Mouse (Mus musculus): ENCODE data around the gene Rbms1. TPM values are rescaled to one million over a fixed set of nuclear protein-coding genes. Genes with fewer than 3 reads are reported as not detected.

The Rbms1 gene
- total and polyA plus RNA-seq, 3 experiments = 10.1 to 27.4 TPM; not detected in 1

- no peak for TF ChIP-seq ZNF384 (IDR thresholded peaks at IDR 0.05; ENCODE audit: low read depth, low read length)
- TF ChIP-seq EP300 (IDR thresholded peaks at IDR 0.05; ENCODE audit: low read depth in 1 of 2, low read length in 2 of 2) = no peak
- TF ChIP-seq SMC3 (IDR thresholded peaks at IDR 0.05; ENCODE audit: low read depth, low read length) = no peak
- no peak for TF ChIP-seq ETS1 (IDR thresholded peaks at IDR 0.05; ENCODE audit: low read depth, low read length)
- TF ChIP-seq KAT2A (conservative IDR thresholded peaks at IDR 0.05; ENCODE audit: low read depth, low read length) = no peak
- Histone ChIP-seq H3K79me2 (ENCODE audit: control insufficient read depth, insufficient read depth, low read length, poor library complexity) (no peaks in the 10 kb centered on the region), H3K27me3 (ENCODE audit: control insufficient read depth in 1 of 2, insufficient read depth in 2 of 2, low read length in 2 of 2) (no peaks in the 10 kb centered on the region), H3K9ac (ENCODE audit: control insufficient read depth, low read depth, low read length, poor library complexity, severe bottlenecking) (no peak overlapping the region), H3K36me3 (ENCODE audit: control insufficient read depth in 1 of 2, insufficient read depth in 2 of 2, low read length in 2 of 2) (no peaks in the 10 kb centered on the region), H3K9me3 (replicated peaks; ENCODE audit: insufficient read depth, low read length) (no peaks in the 10 kb centered on the region), H3K4me1 (ENCODE audit: control insufficient read depth in 1 of 2, insufficient read depth in 2 of 2, low read length in 2 of 2) (no peaks in the 10 kb centered on the region), H3K4me3 (ENCODE audit: control insufficient read depth in 1 of 2, insufficient read depth in 1 of 2, low read depth in 2 of 2, low read length in 2 of 2) (no peak overlapping the region), H3K27ac (ENCODE audit: control insufficient read depth, low read depth, low read length) (no peak overlapping the region)
- DNase-seq (ENCODE audit: low read depth, low spot score) = no peak
These were observed 126.8 kb downstream of the Rbms1 start for GRCm38 (mm10) chr2:60836237-60836636.

GRCm38 (mm10) chr2:60834293-60834692 is 128.7 kb downstream of the Rbms1 start:
- no peak for DNase-seq (ENCODE audit: low read depth, low spot score)
- Histone ChIP-seq H3K27ac (ENCODE audit: control insufficient read depth, low read depth, low read length) (no peak overlapping the region), H3K27me3 (ENCODE audit: control insufficient read depth in 1 of 2, insufficient read depth in 2 of 2, low read length in 2 of 2) (no peaks in the 10 kb centered on the region), H3K9ac (ENCODE audit: control insufficient read depth, low read depth, low read length, poor library complexity, severe bottlenecking) (no peak overlapping the region), H3K36me3 (ENCODE audit: control insufficient read depth in 1 of 2, insufficient read depth in 2 of 2, low read length in 2 of 2) (no peaks in the 10 kb centered on the region), H3K4me1 (ENCODE audit: control insufficient read depth in 1 of 2, insufficient read depth in 2 of 2, low read length in 2 of 2) (no peaks in the 10 kb centered on the region), H3K79me2 (ENCODE audit: control insufficient read depth, insufficient read depth, low read length, poor library complexity) (no peaks in the 10 kb centered on the region), H3K4me3 (ENCODE audit: control insufficient read depth in 1 of 2, insufficient read depth in 1 of 2, low read depth in 2 of 2, low read length in 2 of 2) (no peak overlapping the region), H3K9me3 (replicated peaks; ENCODE audit: insufficient read depth, low read length) (no peaks in the 10 kb centered on the region)
- TF ChIP-seq MAZ (IDR thresholded peaks at IDR 0.05; ENCODE audit: low read depth, low read length) = no peak
- TF ChIP-seq USF2 (IDR thresholded peaks at IDR 0.05; ENCODE audit: borderline replicate concordance in 1 of 2, insufficient read depth in 1 of 2, low read depth in 1 of 2, low read length in 2 of 2) = no peak
- TF ChIP-seq CTCF (IDR thresholded peaks at IDR 0.05 in 2 of 3, conservative IDR thresholded peaks at IDR 0.05 in 1 of 3; ENCODE audit: control insufficient read depth in 1 of 3, insufficient read depth in 1 of 3, low read depth in 2 of 3, low read length in 3 of 3, poor library complexity in 1 of 3, severe bottlenecking in 1 of 3) = no peak
- no peak for TF ChIP-seq BHLHE40 (IDR thresholded peaks at IDR 0.05; ENCODE audit: borderline replicate concordance, low read depth, low read length)

- H3K4me3 ChIP-seq (ENCODE audit: control insufficient read depth in 1 of 2, insufficient read depth in 1 of 2, low read depth in 2 of 2, low read length in 2 of 2) = no peak overlapping the region
- DNase-seq (ENCODE audit: low read depth, low spot score) = no peak
- TF ChIP-seq EP300 (IDR thresholded peaks at IDR 0.05; ENCODE audit: low read depth in 1 of 2, low read length in 2 of 2) (no peak), MEF2A (IDR thresholded peaks at IDR 0.05; ENCODE audit: extremely low read depth, insufficient replicate concordance, low read depth, low read length, poor library complexity, severe bottlenecking) (no peak), NRF1 (IDR thresholded peaks at IDR 0.05; ENCODE audit: insufficient read depth, low read depth, low read length, poor library complexity, severe bottlenecking) (no peak), TCF12 (IDR thresholded peaks at IDR 0.05; ENCODE audit: low read depth, low read length) (no peak), POLR2A (IDR thresholded peaks at IDR 0.05; ENCODE audit: control insufficient read depth in 1 of 2, insufficient read depth in 1 of 2, low read depth in 1 of 2, low read length in 2 of 2, poor library complexity in 1 of 2) (no peak), TBP (IDR thresholded peaks at IDR 0.05; ENCODE audit: low read depth, low read length) (no peak), HCFC1 (IDR thresholded peaks at IDR 0.05; ENCODE audit: low read depth, low read length) (no peak), CHD2 (IDR thresholded peaks at IDR 0.05; ENCODE audit: low read length) (no peak), MAZ (IDR thresholded peaks at IDR 0.05; ENCODE audit: low read depth, low read length) (no peak), UBTF (IDR thresholded peaks at IDR 0.05; ENCODE audit: borderline replicate concordance, insufficient read depth, low read depth, low read length) (no peak), CTCF (IDR thresholded peaks at IDR 0.05 in 2 of 3, conservative IDR thresholded peaks at IDR 0.05 in 1 of 3; ENCODE audit: control insufficient read depth in 1 of 3, insufficient read depth in 1 of 3, low read depth in 2 of 3, low read length in 3 of 3, poor library complexity in 1 of 3, severe bottlenecking in 1 of 3) (no peak), USF1 (IDR thresholded peaks at IDR 0.05; ENCODE audit: low read depth, low read length) (no peak), JUND (IDR thresholded peaks at IDR 0.05; ENCODE audit: low read depth, low read length) (no peak), TAL1 (IDR thresholded peaks at IDR 0.05; ENCODE audit: low read length) (no peak), POLR2AphosphoS2 (IDR thresholded peaks at IDR 0.05; ENCODE audit: low read length) (no peak), BHLHE40 (IDR thresholded peaks at IDR 0.05; ENCODE audit: borderline replicate concordance, low read depth, low read length) (no peak), NELFE (IDR thresholded peaks at IDR 0.05; ENCODE audit: low read depth, low read length) (no peak), POLR2AphosphoS5 (IDR thresholded peaks at IDR 0.05; ENCODE audit: borderline replicate concordance, low read depth, low read length) (no peak), ETS1 (IDR thresholded peaks at IDR 0.05; ENCODE audit: low read depth, low read length) (no peak)
- no peaks in the 10 kb centered on the region for H3K27me3 ChIP-seq (ENCODE audit: control insufficient read depth in 1 of 2, insufficient read depth in 2 of 2, low read length in 2 of 2)
- H3K27ac ChIP-seq (ENCODE audit: control insufficient read depth, low read depth, low read length) = no peak overlapping the region
- H3K79me2 ChIP-seq (ENCODE audit: control insufficient read depth, insufficient read depth, low read length, poor library complexity) = no peaks in the 10 kb centered on the region
- H3K36me3 ChIP-seq (ENCODE audit: control insufficient read depth in 1 of 2, insufficient read depth in 2 of 2, low read length in 2 of 2) = no peaks in the 10 kb centered on the region
- no peak overlapping the region for H3K9ac ChIP-seq (ENCODE audit: control insufficient read depth, low read depth, low read length, poor library complexity, severe bottlenecking)
- H3K9me3 ChIP-seq (replicated peaks; ENCODE audit: insufficient read depth, low read length) = no peaks in the 10 kb centered on the region
- no peaks in the 10 kb centered on the region for H3K4me1 ChIP-seq (ENCODE audit: control insufficient read depth in 1 of 2, insufficient read depth in 2 of 2, low read length in 2 of 2)
These were observed 130.7 kb downstream of the Rbms1 start for GRCm38 (mm10) chr2:60832254-60832653.
